Mouse (Mus musculus) stomach, embryonic 14.5 days (tissue): ENCODE data around the gene Mastl. TPM values are rescaled to one million over a fixed set of nuclear protein-coding genes. Genes with fewer than 3 reads are reported as not detected.

Source experiments
- ATAC-seq: fragments of 200-750 bp; cut with Nextera tagmentation; 2 replicates; pipeline ENCODE4 v1.8.0; 2017; ENCODE audit warnings: low read depth, moderate TSS enrichment; ENCODE audit not compliant: insufficient number of reproducible peaks, insufficient read depth, low FRiP score
- H3K27ac ChIP-seq: fragments of 300-500 bp; sonication (generic); 2 replicates; pipeline ENCODE4 v1.5.1; 2014; ENCODE audit warnings: mild to moderate bottlenecking, low read length, moderate library complexity, mixed read lengths
- H3K27me3 ChIP-seq: fragments of 300-500 bp; sonication (generic); 2 replicates; pipeline ENCODE4 v1.6.1; 2014; ENCODE audit warnings: low read length, control low read depth, mixed read lengths; ENCODE audit not compliant: control insufficient read depth, insufficient read depth
- H3K36me3 ChIP-seq: fragments of 300-500 bp; sonication (generic); 2 replicates; pipeline ENCODE4 v1.6.1; 2014; ENCODE audit warnings: mild to moderate bottlenecking, control low read depth, low read length, moderate library complexity, mixed read lengths; ENCODE audit not compliant: control insufficient read depth, insufficient read depth
- H3K4me1 ChIP-seq: fragments of 300-500 bp; sonication (generic); 2 replicates; pipeline ENCODE4 v1.6.1; 2014; ENCODE audit warnings: low read length, control low read depth, mixed read lengths; ENCODE audit not compliant: control insufficient read depth, insufficient read depth
- H3K4me2 ChIP-seq: fragments of 300-500 bp; sonication (generic); replicated peaks from 2 replicates; pipeline ENCODE4 v1.6.1; 2014; ENCODE audit warnings: low read depth, low read length, control low read depth
- H3K4me3 ChIP-seq: fragments of 300-500 bp; sonication (generic); 2 replicates; pipeline ENCODE4 v1.5.1; 2014; ENCODE audit warnings: low read depth, low read length, control low read depth
- H3K9ac ChIP-seq: fragments of 300-500 bp; sonication (generic); replicated peaks from 2 replicates; pipeline ENCODE4 v1.6.1; 2014; ENCODE audit warnings: low read depth, mild to moderate bottlenecking, control low read depth, low read length, moderate library complexity, mixed read lengths
- H3K9me3 ChIP-seq: fragments of 300-500 bp; sonication (generic); 2 replicates; pipeline ENCODE4 v1.6.1; 2016; ENCODE audit warnings: low read depth, low read length, control low read depth; ENCODE audit not compliant: control insufficient read depth
- WGBS: fragments of 180-500 bp; shearing (Covaris S2); extraction: QIAGEN DNeasy Blood & Tissue Kit; methylation state at CpG from one replicate; pipeline ENCODE4 v1.1.7; 2014; 5-methylcytosine and 5-hydroxymethylcytosine counted together
- polyA plus RNA-seq: library from polyadenylated mRNA; unstranded; fragments of >200 nt; fragmentation: Nextera tagmentation; extraction: Ambion mirVana; gene quantifications from 2 replicates; pipeline ENCODE4 v1.2.1, GENCODE M21; 2014

Mastl gene
- polyA plus RNA-seq, 1 experiment from 2014 or later: 15.9 TPM

GRCm38 (mm10) chr2:23102266-23102665 is 53.6 kb downstream of the Mastl start:
- Histone ChIP-seq H3K27me3 (no peaks in the 10 kb centered on the region), H3K36me3 (no peaks in the 10 kb centered on the region), H3K4me2 (no peak overlapping the region), H3K4me3 (no peak overlapping the region), H3K9ac (no peak overlapping the region), H3K27ac (no peak overlapping the region), H3K9me3 (no peaks in the 10 kb centered on the region), H3K4me1 (no peaks in the 10 kb centered on the region)
- ATAC-seq: no peak

GRCm38 (mm10) chr2:23097028-23097427 is 58.8 kb downstream of the Mastl start:
- no peak overlapping the region for H3K4me2 ChIP-seq
- peaks cover 31% of the 10 kb centered on the region for H3K36me3 ChIP-seq
- H3K4me3 ChIP-seq: no peak overlapping the region
- no peaks in the 10 kb centered on the region for H3K4me1 ChIP-seq
- no peaks in the 10 kb centered on the region for H3K27me3 ChIP-seq
- no peak overlapping the region for H3K27ac ChIP-seq
- H3K9me3 ChIP-seq: no peaks in the 10 kb centered on the region
- ATAC-seq: no peak
- H3K9ac ChIP-seq: no peak overlapping the region

GRCm38 (mm10) chr2:23092216-23092615 is 63.6 kb downstream of the Mastl start:
- H3K4me3 ChIP-seq: no peak overlapping the region
- no peak for ATAC-seq
- H3K27ac ChIP-seq: no peak overlapping the region
- H3K4me2 ChIP-seq: no peak overlapping the region
- no peak overlapping the region for H3K9ac ChIP-seq
- H3K9me3 ChIP-seq: no peaks in the 10 kb centered on the region
- no peaks in the 10 kb centered on the region for H3K27me3 ChIP-seq
- 48% methylated on average over 5 of the region's 5 CpGs for WGBS
- peaks cover 42% of the 10 kb centered on the region for H3K36me3 ChIP-seq
- H3K4me1 ChIP-seq: no peaks in the 10 kb centered on the region

GRCm38 (mm10) chr2:23084540-23084939 is 71.3 kb downstream of the Mastl start:
- no peaks in the 10 kb centered on the region for H3K27me3 ChIP-seq
- 95% methylated on average over 8 of the region's 8 CpGs for WGBS
- H3K4me2 ChIP-seq: no peak overlapping the region
- H3K4me3 ChIP-seq: no peak overlapping the region
- peaks cover 9% of the 10 kb centered on the region for H3K36me3 ChIP-seq
- no peak for ATAC-seq
- no peak overlapping the region for H3K9ac ChIP-seq
- no peak overlapping the region for H3K27ac ChIP-seq
- no peaks in the 10 kb centered on the region for H3K4me1 ChIP-seq
- H3K9me3 ChIP-seq: no peaks in the 10 kb centered on the region

- no peak overlapping the region for H3K4me3 ChIP-seq
- H3K36me3 ChIP-seq: peaks cover 19% of the 10 kb centered on the region
- H3K4me1 ChIP-seq: no peaks in the 10 kb centered on the region
- no peak overlapping the region for H3K27ac ChIP-seq
- WGBS: 89% methylated on average over 2 of the region's 2 CpGs
- H3K9ac ChIP-seq: no peak overlapping the region
- no peak for ATAC-seq
- no peaks in the 10 kb centered on the region for H3K27me3 ChIP-seq
- H3K4me2 ChIP-seq: no peak overlapping the region
- H3K9me3 ChIP-seq: no peaks in the 10 kb centered on the region
These were observed 77.2 kb downstream of the Mastl start for GRCm38 (mm10) chr2:23078588-23078987.

GRCm38 (mm10) chr2:23077693-23078092 is 78.1 kb downstream of the Mastl start:
- 83% methylated on average over 5 of the region's 5 CpGs for WGBS
- ATAC-seq: no peak
- H3K27me3 ChIP-seq: no peaks in the 10 kb centered on the region
- H3K4me2 ChIP-seq: no peak overlapping the region
- no peak overlapping the region for H3K27ac ChIP-seq
- no peaks in the 10 kb centered on the region for H3K4me1 ChIP-seq
- H3K4me3 ChIP-seq: no peak overlapping the region
- H3K9ac ChIP-seq: no peak overlapping the region
- no peaks in the 10 kb centered on the region for H3K9me3 ChIP-seq
- peaks cover 19% of the 10 kb centered on the region for H3K36me3 ChIP-seq

GRCm38 (mm10) chr2:23076783-23077182 is 79.0 kb downstream of the Mastl start:
- Histone ChIP-seq H3K4me2 (no peak overlapping the region), H3K9me3 (no peaks in the 10 kb centered on the region), H3K36me3 (peaks cover 19% of the 10 kb centered on the region), H3K27ac (no peak overlapping the region), H3K9ac (no peak overlapping the region), H3K4me3 (no peak overlapping the region), H3K4me1 (no peaks in the 10 kb centered on the region), H3K27me3 (no peaks in the 10 kb centered on the region)
- ATAC-seq: no peak

GRCm38 (mm10) chr2:23075846-23076245 is 80.0 kb downstream of the Mastl start:
- no peaks in the 10 kb centered on the region for H3K4me1 ChIP-seq

GRCm38 (mm10) chr2:23071406-23071805 is 84.4 kb downstream of the Mastl start:
- ATAC-seq: no peak
- no peaks in the 10 kb centered on the region for H3K9me3 ChIP-seq
- no peak overlapping the region for H3K9ac ChIP-seq
- no peak overlapping the region for H3K27ac ChIP-seq
- no peaks in the 10 kb centered on the region for H3K4me1 ChIP-seq
- H3K27me3 ChIP-seq: no peaks in the 10 kb centered on the region
- no peak overlapping the region for H3K4me3 ChIP-seq
- H3K4me2 ChIP-seq: no peak overlapping the region
- H3K36me3 ChIP-seq: no peaks in the 10 kb centered on the region
- 72% methylated on average over 1 of the region's 1 CpGs for WGBS

More at GRCm38 (mm10) chr2:23075846-23076245, 80.0 kb downstream of the Mastl start:
- no peaks in the 10 kb centered on the region for H3K27me3 ChIP-seq
- H3K4me3 ChIP-seq: no peak overlapping the region
- H3K9ac ChIP-seq: no peak overlapping the region
- peaks cover 17% of the 10 kb centered on the region for H3K36me3 ChIP-seq
- ATAC-seq: no peak
- no peak overlapping the region for H3K4me2 ChIP-seq
- no peak overlapping the region for H3K27ac ChIP-seq
- H3K9me3 ChIP-seq: no peaks in the 10 kb centered on the region
